Mouse (Mus musculus) ZHBTc4 (cell line): Measurements from ENCODE around the gene Hvcn1.

ENCODE experiments used
- DNase-seq: peaks from one replicate; pipeline ENCODE4 v3.0.0-alpha.2; 2011; ENCODE audit warnings: low read depth, low spot score

The Hvcn1 gene

GRCm38 (mm10) chr5:122268858-122269604 lies 62.4 kb downstream of the Hvcn1 start:
- DNase-seq, result peak; percentile 92

DNA sequence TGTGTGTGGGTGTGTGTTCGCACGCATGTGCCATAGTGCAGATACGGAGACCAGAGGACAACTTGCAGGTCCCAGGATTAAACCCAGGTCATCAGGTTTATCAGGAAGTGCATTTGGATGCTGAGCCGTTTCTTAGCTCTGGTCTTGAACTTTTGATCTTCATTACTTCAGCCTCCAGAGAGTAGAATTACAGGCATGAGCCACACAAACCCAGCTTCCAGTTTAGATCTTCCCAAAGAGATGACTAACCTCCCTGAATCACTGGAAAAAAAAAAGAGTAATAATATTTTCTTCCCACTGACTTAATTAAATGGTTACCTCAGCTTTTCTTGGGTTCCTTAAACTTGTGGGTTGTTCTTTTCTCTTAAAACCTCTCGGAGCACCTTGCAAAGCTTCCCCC lies 66.2 kb downstream of the Hvcn1 start:
- no peak for DNase-seq

GRCm38 (mm10) chr5:122274785-122275184 lies 68.2 kb downstream of the Hvcn1 start:
- DNase-seq, result peak; percentile 96

- no peak for DNase-seq
Observed at GRCm38 (mm10) chr5:122278946-122279345, 72.3 kb downstream of the Hvcn1 start.

DNA sequence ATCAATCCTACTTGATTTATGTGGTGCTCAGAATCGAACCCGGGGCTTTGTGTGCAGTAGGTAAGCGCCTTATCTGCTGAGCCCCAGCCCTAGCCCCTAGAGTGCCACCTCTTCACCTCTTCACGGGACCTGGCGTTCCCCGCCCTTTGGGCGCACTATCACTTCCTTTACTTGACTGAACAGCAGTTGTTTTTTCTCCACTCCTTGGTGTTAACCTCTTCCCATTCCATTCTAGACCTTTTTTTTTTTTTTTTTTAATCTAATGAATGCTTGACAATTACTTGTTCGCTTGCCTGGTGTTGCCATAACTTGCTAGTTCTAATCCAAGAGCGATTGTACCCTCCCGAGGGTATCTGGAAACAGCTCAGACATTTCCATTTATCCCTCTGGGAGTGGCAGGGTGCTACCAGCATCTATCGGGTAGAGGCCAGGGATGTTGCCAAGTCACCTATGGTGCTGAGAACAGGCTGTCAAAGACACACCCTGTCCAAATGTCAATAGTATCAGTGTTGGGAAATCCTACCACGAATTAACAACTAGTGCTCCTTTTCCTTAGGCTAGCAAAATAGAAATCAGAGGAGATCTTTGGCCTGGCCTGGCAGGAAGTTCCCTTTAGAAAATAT lies 73.3 kb downstream of the Hvcn1 start:
- no peak for DNase-seq

DNA sequence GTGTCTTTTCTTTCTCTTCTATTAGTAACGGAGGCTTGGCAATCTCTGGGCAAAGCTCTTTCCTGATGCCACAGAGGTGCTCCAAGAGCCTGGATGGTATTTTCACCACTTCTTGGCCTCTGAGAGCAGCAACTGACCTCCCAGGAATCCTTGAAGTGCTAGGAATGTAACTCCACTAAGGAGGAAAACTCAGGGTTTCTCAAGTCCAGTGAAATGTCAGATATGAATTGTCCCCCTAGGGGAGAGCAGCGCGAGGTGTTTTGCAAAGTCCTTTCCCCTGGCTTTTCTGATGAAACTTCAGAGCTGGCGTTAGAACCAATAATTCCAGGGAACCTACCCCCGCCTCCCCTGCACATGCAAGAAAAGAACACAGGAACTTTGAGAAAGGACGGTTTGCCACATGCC lies 73.8 kb downstream of the Hvcn1 start:
- DNase-seq, result no peak

DNA sequence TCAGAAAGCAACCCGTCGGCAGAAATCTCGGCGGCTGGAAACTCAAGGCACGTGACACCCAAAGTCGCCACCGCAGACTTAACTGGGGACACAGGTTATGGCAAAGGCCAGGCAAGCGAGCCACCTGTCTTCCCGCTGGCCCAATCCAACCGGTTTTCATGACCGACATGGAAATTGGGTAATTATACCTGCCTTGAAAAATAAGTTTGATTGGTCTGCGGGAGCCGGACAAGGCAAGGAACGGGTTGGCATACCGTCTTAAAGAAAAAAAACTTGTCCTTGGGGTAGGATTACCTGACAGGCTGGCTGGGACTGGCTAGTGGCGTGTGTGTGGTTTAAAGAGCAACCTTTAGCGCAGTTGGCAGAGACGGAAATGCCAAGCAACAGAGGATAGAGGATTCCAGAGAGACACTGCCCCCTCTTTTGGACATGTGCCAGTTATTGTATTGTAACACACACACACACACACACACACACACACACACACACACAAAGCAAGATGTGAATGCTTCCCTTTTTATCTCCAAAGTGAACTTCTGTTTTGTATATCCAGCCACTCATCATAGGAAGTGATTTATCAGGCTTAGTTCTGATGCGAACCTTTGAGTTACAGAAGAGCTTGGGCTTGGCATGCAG lies 74.3 kb downstream of the Hvcn1 start:
- DNase-seq, result no peak

DNA sequence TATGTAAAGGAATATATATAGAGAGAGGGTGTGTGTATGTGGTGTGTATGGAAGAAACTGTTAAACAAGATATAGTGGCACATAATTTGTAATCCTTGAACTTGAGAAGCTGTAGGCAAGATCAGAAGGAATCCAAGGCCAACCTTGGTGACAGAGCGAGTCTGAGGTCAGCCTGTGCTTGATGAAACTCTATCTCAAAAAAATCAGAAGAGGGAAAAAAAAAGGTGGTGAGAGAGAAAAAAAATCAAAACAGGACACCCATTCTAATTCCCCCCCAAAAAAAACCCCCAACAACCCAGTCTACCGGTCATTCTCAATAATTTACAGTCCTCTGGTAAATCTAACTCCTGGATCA lies 77.2 kb downstream of the Hvcn1 start:
- DNase-seq, result no peak

GRCm38 (mm10) chr5:122284183-122285028 lies 77.8 kb downstream of the Hvcn1 start, which contains the start of gene Pptc7:
Gene Pptc7, plus strand, starts transcription at chr5:122284365.
- peak; percentile 94 for DNase-seq

GRCm38 (mm10) chr5:122285029-122285766 lies 78.6 kb downstream of the Hvcn1 start:
- DNase-seq, result peak; percentile 60

DNA sequence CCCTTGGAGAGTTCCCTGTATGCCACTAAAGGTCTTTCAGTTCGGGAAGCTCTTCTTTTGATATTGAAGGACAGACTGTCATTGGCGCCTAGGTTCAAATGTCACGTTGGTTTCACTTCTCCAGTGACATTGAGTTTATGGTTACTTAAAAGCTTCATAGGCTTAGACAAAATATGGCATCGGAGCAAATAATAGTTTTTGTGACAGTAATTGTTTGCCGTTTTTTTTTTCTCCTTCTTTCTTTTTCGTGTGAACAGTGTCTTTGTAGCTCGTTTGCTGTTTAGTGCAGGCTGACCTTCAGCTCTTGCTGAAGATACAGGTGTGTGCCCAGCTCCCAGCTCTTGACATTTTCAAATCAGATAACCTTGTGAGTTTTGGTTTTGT lies 79.2 kb downstream of the Hvcn1 start:
- no peak for DNase-seq

- DNase-seq, result no peak
Observed at GRCm38 (mm10) chr5:122286191-122286590, 79.6 kb downstream of the Hvcn1 start.

- no peak for DNase-seq
Observed at GRCm38 (mm10) chr5:122287026-122287425, 80.4 kb downstream of the Hvcn1 start.

GRCm38 (mm10) chr5:122288147-122288811 lies 81.7 kb downstream of the Hvcn1 start:
- no peak for DNase-seq

DNA sequence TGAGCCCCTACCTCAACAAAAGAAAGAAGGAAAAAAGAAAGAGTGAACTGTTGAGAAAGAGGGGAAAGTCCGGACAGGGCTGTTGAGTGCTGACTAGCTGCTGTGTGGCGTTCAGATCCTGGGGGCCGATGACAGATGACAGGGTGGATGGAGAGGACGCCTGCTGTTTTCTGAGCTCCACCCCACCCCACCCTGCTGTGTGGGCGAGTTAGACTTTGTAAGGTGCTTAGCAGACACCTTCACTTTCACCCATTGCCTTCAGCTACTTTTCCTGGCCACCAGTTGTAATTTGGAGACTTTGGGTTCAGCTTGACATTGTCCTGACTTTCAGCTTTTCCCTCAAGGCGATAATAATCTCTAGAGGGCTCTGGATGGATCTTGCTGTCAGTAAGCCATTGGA lies 84.5 kb downstream of the Hvcn1 start:
- peak; percentile 53 for DNase-seq
